Mouse (Mus musculus): Measurements from ENCODE around the gene Cbx3. TPM values are rescaled to one million over a fixed set of nuclear protein-coding genes. Genes with fewer than 3 reads are reported as not detected.

Gene Cbx3
- 569 and 589 TPM in 2 replicates for polyA plus RNA-seq (2016; fragmentation: Nextera tagmentation; extraction: Ambion mirVana)

DNA sequence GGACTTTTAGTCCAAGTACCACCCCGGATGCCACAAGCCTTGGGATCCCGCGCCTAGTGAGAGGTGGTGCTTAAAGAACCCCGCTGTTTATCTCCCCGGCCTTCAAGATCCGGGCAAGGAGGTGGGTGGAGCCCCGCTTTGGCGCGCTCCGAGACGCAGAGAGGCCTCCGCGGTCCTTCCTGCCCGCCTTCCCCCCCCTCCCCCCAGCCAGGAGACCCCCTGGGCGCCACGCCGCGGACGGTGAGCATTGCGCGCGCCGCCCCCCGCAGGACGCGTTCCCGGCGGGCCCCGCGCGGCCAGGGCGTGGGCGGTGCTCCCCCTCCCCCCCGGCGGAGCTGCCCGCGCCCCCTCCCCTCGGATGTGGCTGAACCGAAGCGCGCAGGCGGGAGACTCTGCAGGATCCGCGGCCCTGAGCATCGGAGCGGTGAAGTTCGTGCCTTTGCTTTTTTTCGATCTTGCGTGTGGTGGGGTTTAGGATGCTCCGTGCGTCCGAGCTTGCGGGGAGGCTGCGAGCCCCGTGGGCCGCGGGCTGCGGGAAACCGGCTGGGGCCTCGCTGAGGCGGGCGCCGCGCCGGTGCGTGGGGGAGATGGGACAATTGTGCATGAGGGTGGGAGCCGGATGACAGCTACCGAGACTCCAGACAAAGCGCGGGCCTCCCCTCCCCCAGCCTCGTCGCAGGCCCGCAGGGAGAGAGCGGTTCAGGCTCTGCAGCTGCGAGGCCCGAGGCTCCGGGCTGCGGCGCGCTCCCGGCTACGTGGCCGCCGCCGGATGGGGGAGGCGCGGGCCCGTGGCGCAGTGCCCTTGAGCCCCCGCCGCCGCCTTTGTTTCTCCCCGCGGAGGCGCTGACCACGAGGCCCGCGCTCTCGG, at the start of gene Cbx3:
TSS of gene Cbx3 (plus strand) at position 50 of the 868 bp plus-strand sequence.
- H3K9ac ChIP-seq = peak within 1 kb of the TSS; percentile 99
- peak; percentile 85 for ATAC-seq (ENCODE audit: low FRiP score, low read depth)
- H3K9me3 ChIP-seq = no peaks in the 10 kb centered on the region
- H3K36me3 ChIP-seq = peaks cover 26% of the 10 kb centered on the region
- H3K4me1 ChIP-seq = peaks cover 26% of the 10 kb centered on the region
- WGBS = 1% methylated on average over 92 of the region's 99 CpGs
- peak within 1 kb of the TSS; percentile 91 for H3K4me3 ChIP-seq
- peak within 1 kb of the TSS; percentile 100 for H3K27ac ChIP-seq
- no peaks in the 10 kb centered on the region for H3K27me3 ChIP-seq (replicated peaks)
- H3K4me2 ChIP-seq (replicated peaks) = peak within 1 kb of the TSS; percentile 57

DNA sequence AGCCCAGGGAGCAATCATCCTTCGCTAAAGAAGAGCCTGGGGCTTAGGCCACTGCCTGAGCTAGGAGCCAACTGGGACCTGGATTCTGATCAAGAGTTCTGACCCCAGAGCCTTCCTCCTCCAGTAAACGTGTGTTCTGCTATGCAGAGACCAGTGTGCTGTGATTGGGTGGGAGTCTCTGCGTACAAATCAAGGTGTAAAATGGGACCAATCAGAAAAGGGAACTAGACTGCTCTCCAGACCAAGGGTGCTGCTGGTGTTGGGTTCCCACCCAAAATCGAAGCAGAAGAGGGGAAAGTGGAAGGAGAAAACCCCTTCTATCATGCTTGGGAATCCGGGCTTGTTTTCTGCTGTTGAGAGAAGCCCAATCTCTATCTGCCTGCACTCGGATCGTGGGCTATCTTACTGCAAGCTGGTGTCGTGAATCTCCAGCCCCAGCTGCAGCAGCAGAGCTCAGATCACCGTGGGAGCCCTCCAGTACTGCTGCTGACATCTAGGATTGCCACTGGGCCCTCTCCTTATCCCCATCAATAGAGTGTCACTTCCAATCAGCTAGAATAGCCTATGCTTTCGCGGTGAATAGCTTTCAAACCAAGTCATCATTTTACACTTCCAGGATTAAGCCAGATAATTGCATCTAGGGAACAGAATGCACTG, 46.6 kb upstream of the Cbx3 start:
- no peak overlapping the region for H3K4me2 ChIP-seq (replicated peaks)
- H3K9ac ChIP-seq = no peak overlapping the region
- WGBS = 56% methylated on average over 11 of the region's 11 CpGs
- H3K36me3 ChIP-seq = no peaks in the 10 kb centered on the region
- H3K27ac ChIP-seq = no peak overlapping the region
- ATAC-seq (ENCODE audit: low FRiP score, low read depth) = no peak
- H3K4me3 ChIP-seq = no peak overlapping the region
- peaks cover 5% of the 10 kb centered on the region; the same call in 1 of the 2 replicates for H3K9me3 ChIP-seq
- no peaks in the 10 kb centered on the region for H3K4me1 ChIP-seq
- H3K27me3 ChIP-seq (replicated peaks) = no peaks in the 10 kb centered on the region

DNA sequence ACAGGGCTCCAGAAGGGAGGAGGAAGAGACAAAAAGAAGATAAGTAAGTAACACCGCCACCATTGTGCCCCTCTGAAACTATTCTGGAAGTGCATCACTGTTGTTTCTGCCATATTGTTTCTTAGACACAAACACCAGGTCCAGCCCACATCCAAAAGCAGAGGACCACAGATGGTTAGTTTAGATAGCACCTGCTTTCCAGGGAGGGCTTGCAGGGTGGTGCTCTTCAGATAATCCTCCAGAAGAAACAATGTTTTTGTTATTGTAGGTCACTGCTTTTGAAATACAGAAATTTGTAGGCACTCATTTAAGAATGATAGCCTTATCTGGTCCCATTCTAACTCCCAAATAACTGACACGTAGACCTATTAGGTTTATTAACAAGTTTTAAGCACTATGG, 45.6 kb upstream of the Cbx3 start:
- Histone ChIP-seq H3K4me2 (replicated peaks) (no peak overlapping the region), H3K4me3 (no peak overlapping the region), H3K27ac (no peak overlapping the region), H3K9ac (no peak overlapping the region), H3K9me3 (peaks cover 5% of the 10 kb centered on the region; the same call in 1 of the 2 replicates), H3K4me1 (no peaks in the 10 kb centered on the region), H3K27me3 (replicated peaks) (no peaks in the 10 kb centered on the region), H3K36me3 (no peaks in the 10 kb centered on the region)
- ATAC-seq (ENCODE audit: low FRiP score, low read depth) = no peak
- 92% methylated on average over 2 of the region's 2 CpGs for WGBS

DNA sequence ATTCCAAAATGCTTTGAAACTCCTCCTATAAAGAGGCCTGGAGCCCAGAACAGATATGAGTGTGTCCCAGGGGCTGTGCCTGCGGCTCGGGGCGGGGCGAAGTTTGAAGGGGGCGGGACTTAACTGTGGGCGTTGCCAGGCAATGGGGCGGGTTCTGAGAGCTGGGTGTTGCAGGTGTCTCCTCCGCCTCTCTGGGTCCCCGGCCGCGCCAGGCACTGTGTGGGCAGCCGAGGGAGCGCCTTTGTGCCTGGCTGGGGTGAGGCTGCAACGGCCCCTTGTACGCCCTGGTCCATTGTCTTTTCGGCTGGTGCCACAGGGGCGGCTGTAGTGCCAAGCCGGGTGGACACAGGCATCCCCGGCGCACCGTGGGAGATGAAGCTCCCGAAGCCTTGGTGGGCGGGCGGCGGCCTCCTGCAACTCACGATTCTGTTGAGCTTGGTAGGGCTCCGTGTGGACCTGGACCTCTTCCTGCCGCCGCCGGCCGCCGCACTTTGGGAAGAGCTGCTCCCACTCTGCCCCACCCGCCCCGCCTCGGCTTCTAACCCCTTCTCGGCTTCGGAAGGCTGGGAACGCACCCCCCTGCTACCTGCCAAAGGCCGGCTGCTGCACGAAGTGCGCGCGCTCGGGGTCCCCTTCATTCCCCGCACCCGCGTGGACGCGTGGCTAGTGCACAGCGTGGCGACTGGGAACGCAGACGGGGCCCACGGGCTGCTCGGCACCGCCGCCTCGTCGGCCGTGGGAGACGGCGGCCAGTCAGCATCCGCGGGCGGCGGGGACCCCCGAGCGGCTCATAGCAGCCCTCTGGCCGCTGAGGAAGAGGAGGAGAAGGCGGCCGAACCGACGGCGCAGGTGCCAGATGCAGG, 37.4 kb upstream of the Cbx3 start, which contains the start of gene Nfe2l3:
TSS of gene Nfe2l3 (plus strand) at position 136 of the 863 bp plus-strand sequence.
- peak; percentile 81 for ATAC-seq (ENCODE audit: low FRiP score, low read depth)
- H3K4me2 ChIP-seq (replicated peaks) = peak within 1 kb of the TSS; percentile 94
- H3K27me3 ChIP-seq (replicated peaks) = peaks cover 41% of the 10 kb centered on the region
- no peaks in the 10 kb centered on the region for H3K36me3 ChIP-seq
- H3K9ac ChIP-seq = peak within 1 kb of the TSS; percentile 66
- 1% methylated on average over 74 of the region's 74 CpGs for WGBS
- H3K27ac ChIP-seq = no peak within 1 kb of the TSS
- no peaks in the 10 kb centered on the region for H3K9me3 ChIP-seq
- peak within 1 kb of the TSS; percentile 53 for H3K4me3 ChIP-seq
- peaks cover 9% of the 10 kb centered on the region for H3K4me1 ChIP-seq

DNA sequence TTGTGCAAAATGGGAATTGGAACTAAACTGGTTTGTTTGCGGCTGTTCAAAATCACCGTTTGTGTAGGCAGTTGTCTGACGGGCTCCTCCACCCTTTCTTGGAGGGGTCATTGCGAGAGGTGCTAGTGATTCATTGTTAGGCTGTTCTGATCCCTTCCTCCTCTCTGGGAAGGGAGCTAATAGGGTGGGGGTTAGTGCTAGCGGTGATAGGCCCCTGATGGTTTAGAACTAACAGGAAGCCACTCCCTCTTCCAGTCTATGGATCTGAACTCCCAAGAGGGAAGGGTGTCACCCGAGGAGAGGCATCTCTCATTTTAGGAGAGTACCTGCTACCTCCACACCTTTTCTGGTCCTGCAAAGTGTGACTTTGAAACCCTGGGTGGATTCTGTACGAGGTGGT, 35.9 kb upstream of the Cbx3 start:
- ATAC-seq (ENCODE audit: low FRiP score, low read depth) = no peak
- H3K4me1 ChIP-seq = peaks cover 9% of the 10 kb centered on the region
- H3K36me3 ChIP-seq = no peaks in the 10 kb centered on the region
- no peak overlapping the region for H3K4me3 ChIP-seq
- peak overlapping the region; percentile 94 for H3K4me2 ChIP-seq (replicated peaks)
- H3K9ac ChIP-seq = no peak overlapping the region
- WGBS = 30% methylated on average over 7 of the region's 7 CpGs
- no peak overlapping the region for H3K27ac ChIP-seq
- no peaks in the 10 kb centered on the region for H3K9me3 ChIP-seq
- H3K27me3 ChIP-seq (replicated peaks) = peaks cover 41% of the 10 kb centered on the region

DNA sequence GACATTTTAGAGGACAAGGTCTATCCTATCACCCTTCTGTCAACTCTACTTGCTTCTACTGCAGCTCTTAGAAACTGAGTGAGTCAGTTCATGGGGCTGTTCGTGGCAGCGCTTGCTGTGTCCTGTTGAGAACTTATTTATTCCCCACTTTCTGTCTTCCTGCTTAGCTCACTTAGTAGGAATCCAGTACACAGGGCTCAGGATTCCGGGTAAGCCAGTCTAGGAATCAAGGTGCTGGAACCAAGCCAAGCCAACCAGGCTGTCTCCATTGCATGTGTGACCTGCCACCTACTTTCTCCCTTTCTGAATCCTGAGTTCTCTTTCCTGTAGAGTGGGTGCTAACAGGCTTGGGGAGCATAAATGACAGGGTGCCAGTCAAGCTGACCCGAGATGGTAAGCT, 32.5 kb upstream of the Cbx3 start:
- peaks cover 31% of the 10 kb centered on the region for H3K27me3 ChIP-seq (replicated peaks)
- 87% methylated on average over 4 of the region's 4 CpGs for WGBS
- H3K36me3 ChIP-seq = no peaks in the 10 kb centered on the region
- peaks cover 9% of the 10 kb centered on the region for H3K4me1 ChIP-seq
- H3K9ac ChIP-seq = no peak overlapping the region
- ATAC-seq (ENCODE audit: low FRiP score, low read depth) = no peak
- no peak overlapping the region for H3K27ac ChIP-seq
- no peak overlapping the region for H3K4me2 ChIP-seq (replicated peaks)
- H3K4me3 ChIP-seq = no peak overlapping the region
- H3K9me3 ChIP-seq = no peaks in the 10 kb centered on the region

DNA sequence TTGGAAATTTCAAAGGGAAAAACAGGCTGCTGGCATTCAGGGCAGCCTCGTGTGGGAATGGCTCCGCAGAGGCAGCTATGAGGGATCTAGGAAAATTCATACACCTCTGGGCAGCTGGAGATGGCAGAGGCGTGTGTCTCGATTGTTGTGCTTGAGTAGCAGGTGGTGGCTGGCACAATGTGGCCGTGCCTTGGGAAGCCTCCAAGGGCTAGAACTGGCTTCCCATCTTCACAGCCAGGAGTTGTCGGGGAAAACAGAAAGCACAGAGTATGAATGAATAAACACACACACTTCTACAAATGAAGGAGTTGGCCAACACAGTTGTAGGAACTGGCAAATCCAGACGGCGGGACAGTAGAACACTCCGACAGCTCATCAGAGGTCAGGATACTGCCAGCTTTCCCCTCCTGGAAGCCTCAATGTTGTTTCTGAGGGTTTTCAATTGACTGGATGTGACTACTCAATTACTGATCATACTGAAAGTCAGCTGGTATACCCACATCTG, 31.3 kb upstream of the Cbx3 start:
- H3K9me3 ChIP-seq = no peaks in the 10 kb centered on the region
- no peaks in the 10 kb centered on the region for H3K4me1 ChIP-seq
- H3K27me3 ChIP-seq (replicated peaks) = peaks cover 19% of the 10 kb centered on the region
- WGBS = 92% methylated on average over 9 of the region's 9 CpGs
- no peak for ATAC-seq (ENCODE audit: low FRiP score, low read depth)
- no peak overlapping the region for H3K4me3 ChIP-seq
- no peak overlapping the region for H3K9ac ChIP-seq
- no peaks in the 10 kb centered on the region for H3K36me3 ChIP-seq
- H3K4me2 ChIP-seq (replicated peaks) = no peak overlapping the region
- H3K27ac ChIP-seq = no peak overlapping the region

DNA sequence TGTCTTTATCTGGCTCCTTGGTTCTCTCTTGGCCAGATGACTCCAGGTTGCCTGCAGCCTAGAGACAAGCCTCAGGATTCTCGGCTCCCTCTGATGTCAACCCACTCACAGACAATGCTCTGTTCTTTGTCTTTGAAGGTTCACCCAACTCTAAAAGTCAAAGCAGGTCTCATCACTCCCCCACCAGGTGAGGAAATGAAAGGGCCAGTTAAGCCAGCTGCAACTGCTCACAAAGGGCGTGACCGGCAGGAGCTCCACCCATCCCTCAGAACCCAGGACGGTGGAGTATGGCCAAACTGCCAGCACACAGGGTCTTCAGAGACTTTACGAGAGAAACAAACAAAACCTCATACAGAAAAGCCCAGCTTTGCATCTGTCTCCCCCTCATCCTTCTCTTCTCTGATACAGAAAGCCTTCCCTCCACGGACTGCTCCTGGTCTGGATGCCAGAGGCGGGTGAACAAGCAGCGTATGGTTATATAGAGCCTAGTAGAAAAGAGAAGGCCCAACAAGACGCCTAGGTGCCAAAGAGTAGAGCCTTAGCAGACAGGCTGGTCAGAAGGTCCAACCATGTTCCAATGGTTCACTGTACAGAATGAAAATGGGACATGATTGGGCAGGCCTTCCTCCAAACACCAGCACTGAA, 27.8 kb upstream of the Cbx3 start:
- H3K9ac ChIP-seq = no peak overlapping the region
- no peak overlapping the region for H3K27ac ChIP-seq
- H3K36me3 ChIP-seq = no peaks in the 10 kb centered on the region
- no peak overlapping the region for H3K4me2 ChIP-seq (replicated peaks)
- no peaks in the 10 kb centered on the region for H3K9me3 ChIP-seq
- WGBS = 58% methylated on average over 9 of the region's 9 CpGs
- H3K4me3 ChIP-seq = no peak overlapping the region
- no peaks in the 10 kb centered on the region for H3K4me1 ChIP-seq
- no peak for ATAC-seq (ENCODE audit: low FRiP score, low read depth)
- no peaks in the 10 kb centered on the region for H3K27me3 ChIP-seq (replicated peaks)

DNA sequence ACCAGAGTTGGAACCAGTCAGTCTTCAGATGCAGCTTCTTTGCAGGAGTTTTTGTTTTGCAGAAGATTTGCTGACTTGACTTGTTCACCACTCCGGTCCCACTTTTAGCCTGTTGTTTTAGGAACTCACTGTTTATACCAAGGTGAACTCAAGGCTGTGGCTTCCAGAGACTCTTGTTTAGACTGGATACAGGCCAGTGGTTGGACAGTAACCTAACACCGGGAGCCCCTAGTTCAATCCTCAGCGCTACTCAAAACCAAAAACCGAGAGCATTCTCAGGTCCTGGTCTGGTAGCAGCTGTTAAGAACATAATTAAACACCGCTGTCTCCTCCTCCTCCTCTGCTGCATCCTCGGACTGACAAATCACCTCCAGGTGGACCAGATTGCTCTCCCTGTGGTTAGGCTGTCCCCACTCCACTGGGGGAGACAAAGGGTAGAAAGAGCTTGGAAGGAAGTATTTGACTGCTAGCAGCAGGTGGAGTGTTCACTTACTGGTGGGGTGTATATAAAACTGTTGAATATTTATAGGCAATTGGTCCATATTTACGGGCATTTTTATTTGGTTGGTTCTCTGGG, 17.1 kb upstream of the Cbx3 start:
- 57% methylated on average over 7 of the region's 7 CpGs for WGBS
- H3K4me2 ChIP-seq (replicated peaks) = no peak overlapping the region
- no peak overlapping the region for H3K27ac ChIP-seq

DNA sequence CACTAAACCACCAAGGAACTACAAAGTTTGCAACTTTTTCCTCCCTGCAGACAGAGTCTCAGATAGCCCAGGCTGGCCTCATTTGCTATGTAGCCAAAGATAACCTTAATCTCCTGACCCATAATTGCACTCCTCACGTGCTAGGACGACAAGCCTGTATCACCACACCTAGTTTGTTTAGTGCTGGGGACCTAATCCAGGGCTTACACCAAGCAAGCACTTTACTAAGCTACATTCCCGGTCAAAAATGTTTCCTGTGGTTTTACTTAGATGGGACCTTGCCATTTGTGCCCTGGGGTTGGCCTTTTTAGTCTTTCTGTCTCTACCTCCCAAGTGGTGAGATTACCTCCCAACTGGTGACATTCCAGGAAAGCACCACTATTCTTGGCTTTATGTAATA, 15.2 kb upstream of the Cbx3 start:
- Histone ChIP-seq H3K27ac (no peak overlapping the region), H3K4me2 (replicated peaks) (no peak overlapping the region), H3K4me3 (no peak overlapping the region), H3K9ac (no peak overlapping the region), H3K27me3 (replicated peaks) (no peaks in the 10 kb centered on the region), H3K4me1 (no peaks in the 10 kb centered on the region), H3K36me3 (peaks cover 14% of the 10 kb centered on the region), H3K9me3 (no peaks in the 10 kb centered on the region)
- 78% methylated on average over 3 of the region's 3 CpGs for WGBS
- no peak for ATAC-seq (ENCODE audit: low FRiP score, low read depth)

More for the DNA sequence above, 17.1 kb upstream of the Cbx3 start:
- Histone ChIP-seq H3K27me3 (replicated peaks) (no peaks in the 10 kb centered on the region), H3K9me3 (no peaks in the 10 kb centered on the region), H3K9ac (no peak overlapping the region), H3K36me3 (peaks cover 7% of the 10 kb centered on the region), H3K4me3 (no peak overlapping the region), H3K4me1 (no peaks in the 10 kb centered on the region; the same call in 1 of the 2 replicates)
- no peak for ATAC-seq (ENCODE audit: low FRiP score, low read depth)

DNA sequence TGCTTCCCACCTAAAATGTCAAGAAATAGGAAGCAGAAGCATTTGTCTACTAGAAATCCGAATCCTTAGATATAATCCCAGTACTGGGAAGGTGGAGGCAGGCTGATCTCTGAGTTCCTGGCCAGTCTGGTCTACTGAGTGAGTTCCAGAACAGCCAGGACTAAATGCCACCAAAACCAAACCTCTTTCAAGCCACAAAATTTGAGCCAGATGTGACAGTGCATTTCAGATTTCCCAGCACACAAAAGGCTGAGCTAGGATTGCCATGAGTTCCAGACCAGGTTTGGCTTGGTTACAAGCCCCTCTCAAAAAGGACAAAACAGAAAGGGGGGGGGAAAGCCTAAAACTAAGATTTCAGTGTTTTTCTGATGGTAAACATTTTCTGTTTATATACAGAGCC, 14.0 kb upstream of the Cbx3 start:
- H3K9me3 ChIP-seq = no peaks in the 10 kb centered on the region
- no peak overlapping the region for H3K4me2 ChIP-seq (replicated peaks)
- ATAC-seq (ENCODE audit: low FRiP score, low read depth) = no peak
- no peak overlapping the region for H3K27ac ChIP-seq
- no peak overlapping the region for H3K9ac ChIP-seq
- no peaks in the 10 kb centered on the region for H3K4me1 ChIP-seq
- H3K27me3 ChIP-seq (replicated peaks) = no peaks in the 10 kb centered on the region
- 96% methylated on average over 1 of the region's 1 CpGs for WGBS
- H3K36me3 ChIP-seq = peaks cover 23% of the 10 kb centered on the region
- no peak overlapping the region for H3K4me3 ChIP-seq
